Mouse (Mus musculus) hindbrain, embryonic 12.5 days (tissue): ENCODE data around the gene Cpa2. TPM values are rescaled to one million over a fixed set of nuclear protein-coding genes. Genes with fewer than 3 reads are reported as not detected.
A peak's percentile ranks its signal among the peaks of the same experiment; 100 is the strongest.

Experiments used
- ATAC-seq: fragments of 200-750 bp; cut with Nextera tagmentation; 2 replicates; pipeline ENCODE4 v1.8.0; 2017; ENCODE audit warnings: moderate TSS enrichment; ENCODE audit not compliant: low FRiP score
- H3K27ac ChIP-seq: fragments of 300-500 bp; sonication (generic); 2 replicates; pipeline ENCODE4 v1.5.1; 2016; ENCODE audit warnings: mild to moderate bottlenecking
- H3K27me3 ChIP-seq: fragments of 300-500 bp; sonication (generic); 2 replicates; pipeline ENCODE4 v1.6.1; 2016; ENCODE audit warnings: mild to moderate bottlenecking
- H3K36me3 ChIP-seq: fragments of 300-500 bp; sonication (generic); 2 replicates; pipeline ENCODE4 v1.6.1; 2016; ENCODE audit warnings: mild to moderate bottlenecking
- H3K4me1 ChIP-seq: fragments of 300-500 bp; sonication (generic); 2 replicates; pipeline ENCODE4 v1.6.1; 2016
- H3K4me2 ChIP-seq: fragments of 300-500 bp; sonication (generic); replicated peaks from 2 replicates; pipeline ENCODE4 v1.6.1; 2016; ENCODE audit warnings: mild to moderate bottlenecking
- H3K4me3 ChIP-seq: fragments of 300-500 bp; sonication (generic); 2 replicates; pipeline ENCODE4 v1.5.1; 2016; ENCODE audit warnings: mild to moderate bottlenecking
- H3K9ac ChIP-seq: fragments of 300-500 bp; sonication (generic); 2 replicates; pipeline ENCODE4 v1.6.1; 2016; ENCODE audit warnings: mild to moderate bottlenecking, moderate library complexity
- H3K9me3 ChIP-seq: fragments of 300-500 bp; sonication (generic); replicated peaks from 2 replicates; pipeline ENCODE4 v1.6.1; 2016; ENCODE audit warnings: mild to moderate bottlenecking
- WGBS: fragments of 180-500 bp; shearing (Covaris S2); methylation state at CpG from one replicate; pipeline ENCODE4 v1.1.7; 2016; 5-methylcytosine and 5-hydroxymethylcytosine counted together
- polyA plus RNA-seq: library from polyadenylated mRNA; unstranded; fragments of >200 nt; fragmentation: Nextera tagmentation; extraction: Ambion mirVana; gene quantifications from 2 replicates; pipeline ENCODE4 v1.2.1, GENCODE M21; 2016

Gene Cpa2
- polyA plus RNA-seq = 4.0 and 6.3 TPM in 2 replicates

GRCm38 (mm10) chr6:30541009-30541799 lies at the start of gene Cpa2:
Gene Cpa2, plus strand, starts transcription at chr6:30541582.
- H3K9ac ChIP-seq = no peak within 1 kb of the TSS
- no peaks in the 10 kb centered on the region for H3K36me3 ChIP-seq
- peaks cover 15% of the 10 kb centered on the region for H3K4me1 ChIP-seq
- ATAC-seq = no peak
- 67% methylated on average over 11 of the region's 11 CpGs for WGBS
- no peak within 1 kb of the TSS for H3K4me3 ChIP-seq
- H3K27me3 ChIP-seq = no peaks in the 10 kb centered on the region
- H3K4me2 ChIP-seq = no peak within 1 kb of the TSS
- no peak within 1 kb of the TSS for H3K27ac ChIP-seq
- H3K9me3 ChIP-seq = no peaks in the 10 kb centered on the region

GRCm38 (mm10) chr6:30499049-30499448 lies 42.3 kb upstream of the Cpa2 start:
- no peaks in the 10 kb centered on the region for H3K9me3 ChIP-seq
- peaks cover 53% of the 10 kb centered on the region for H3K36me3 ChIP-seq
- no peak overlapping the region for H3K9ac ChIP-seq
- 93% methylated on average over 3 of the region's 3 CpGs for WGBS
- ATAC-seq = no peak
- no peak overlapping the region for H3K4me3 ChIP-seq
- H3K27me3 ChIP-seq = no peaks in the 10 kb centered on the region
- no peak overlapping the region for H3K4me2 ChIP-seq
- H3K4me1 ChIP-seq = no peaks in the 10 kb centered on the region
- no peak overlapping the region for H3K27ac ChIP-seq

GRCm38 (mm10) chr6:30508824-30509223 lies 32.6 kb upstream of the Cpa2 start:
- Histone ChIP-seq H3K9me3 (no peaks in the 10 kb centered on the region), H3K27ac (peak overlapping the region; percentile 96), H3K4me3 (peak overlapping the region; percentile 56), H3K36me3 (peaks cover 17% of the 10 kb centered on the region), H3K27me3 (no peaks in the 10 kb centered on the region), H3K4me1 (peaks cover 6% of the 10 kb centered on the region), H3K9ac (peak overlapping the region; percentile 68), H3K4me2 (peak overlapping the region; percentile 75)
- 5% methylated on average over 2 of the region's 2 CpGs for WGBS
- no peak for ATAC-seq

GRCm38 (mm10) chr6:30509265-30510239 lies 31.8 kb upstream of the Cpa2 start, which contains the start of the genes Tmem209 and Ssmem1:
Gene Tmem209, minus strand, starts transcription at chr6:30509783.
Gene Ssmem1, plus strand, starts transcription at chr6:30509849.
- Histone ChIP-seq H3K9me3 (no peaks in the 10 kb centered on the region), H3K36me3 (peaks cover 12% of the 10 kb centered on the region; the same call in 1 of the 2 replicates), H3K9ac (peak within 1 kb of the TSS; percentile 68), H3K4me1 (peaks cover 6% of the 10 kb centered on the region), H3K4me3 (peak within 1 kb of the TSS; percentile 56), H3K27me3 (no peaks in the 10 kb centered on the region), H3K27ac (peak within 1 kb of the TSS; percentile 96), H3K4me2 (peak within 1 kb of the TSS; percentile 75)
- ATAC-seq = peak; percentile 97
- under 1% methylated on average over 37 of the region's 37 CpGs for WGBS

GRCm38 (mm10) chr6:30510291-30510690 lies 31.1 kb upstream of the Cpa2 start:
- H3K4me1 ChIP-seq = peaks cover 6% of the 10 kb centered on the region
- ATAC-seq = peak; percentile 33
- WGBS = 59% methylated on average over 5 of the region's 5 CpGs

DNA sequence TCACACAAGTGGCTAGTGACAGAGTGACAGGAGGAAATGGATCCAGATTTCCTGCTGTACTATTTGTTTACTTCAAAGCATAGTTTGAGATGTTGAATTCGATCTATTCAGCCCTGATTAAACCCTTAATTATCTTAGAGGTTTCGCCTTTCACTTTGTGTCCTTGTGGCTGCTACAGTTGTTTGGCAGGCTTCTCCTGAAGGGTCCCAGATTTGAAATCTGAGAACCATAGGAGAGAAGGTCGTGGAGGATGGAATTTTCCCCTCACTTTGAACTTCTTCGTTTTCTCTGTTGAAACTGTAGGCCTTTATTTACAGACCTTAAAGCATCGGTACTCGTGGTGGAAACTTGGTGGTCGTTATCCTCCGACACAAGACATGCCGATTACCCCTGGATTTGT lies 27.1 kb upstream of the Cpa2 start:
- 0 out of 2 replicates have a peak overlapping the region, but pooled peaks have one; percentile 36 for H3K27ac ChIP-seq
- peaks cover 6% of the 10 kb centered on the region for H3K4me1 ChIP-seq
- 32% methylated on average over 9 of the region's 9 CpGs for WGBS
- no peaks in the 10 kb centered on the region for H3K9me3 ChIP-seq
- H3K4me2 ChIP-seq = no peak overlapping the region
- H3K4me3 ChIP-seq = no peak overlapping the region
- H3K27me3 ChIP-seq = no peaks in the 10 kb centered on the region
- H3K9ac ChIP-seq = no peak overlapping the region
- no peaks in the 10 kb centered on the region for H3K36me3 ChIP-seq
- ATAC-seq = no peak

More at GRCm38 (mm10) chr6:30510291-30510690, 31.1 kb upstream of the Cpa2 start:
- Histone ChIP-seq H3K27me3 (no peaks in the 10 kb centered on the region), H3K36me3 (peaks cover 6% of the 10 kb centered on the region; the same call in 1 of the 2 replicates), H3K9me3 (no peaks in the 10 kb centered on the region), H3K9ac (peak overlapping the region; percentile 68; the same call in 1 of the 2 replicates), H3K4me2 (peak overlapping the region; percentile 75), H3K4me3 (peak overlapping the region; percentile 56; the same call in 1 of the 2 replicates), H3K27ac (peak overlapping the region; percentile 96)

DNA sequence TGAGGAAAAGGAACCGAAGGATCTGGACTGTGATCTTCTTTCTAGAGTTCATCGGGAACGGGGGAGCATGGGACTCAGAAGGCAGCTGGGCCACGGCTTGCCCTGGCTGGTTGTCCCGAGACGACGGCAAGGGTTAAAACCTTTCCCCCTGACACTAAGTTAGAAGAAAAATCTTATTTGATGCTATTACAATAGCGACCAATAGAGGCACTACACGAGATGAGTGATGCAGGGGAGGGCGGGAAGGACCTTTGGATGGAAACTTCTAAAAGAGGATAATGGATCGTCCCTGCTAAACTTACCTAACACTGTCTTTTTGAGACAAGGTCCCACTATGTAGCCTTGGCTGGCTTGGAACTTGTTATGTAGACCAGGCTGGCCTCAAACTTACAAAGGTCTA lies 21.0 kb upstream of the Cpa2 start:
- Histone ChIP-seq H3K4me3 (no peak overlapping the region), H3K9ac (no peak overlapping the region), H3K9me3 (no peaks in the 10 kb centered on the region), H3K4me2 (no peak overlapping the region), H3K36me3 (no peaks in the 10 kb centered on the region), H3K4me1 (peaks cover 5% of the 10 kb centered on the region), H3K27ac (no peak overlapping the region), H3K27me3 (no peaks in the 10 kb centered on the region)
- no peak for ATAC-seq
- 64% methylated on average over 11 of the region's 11 CpGs for WGBS

GRCm38 (mm10) chr6:30525456-30526332 lies 15.7 kb upstream of the Cpa2 start:
- Histone ChIP-seq H3K9me3 (no peaks in the 10 kb centered on the region), H3K4me1 (peaks cover 29% of the 10 kb centered on the region), H3K4me2 (no peak overlapping the region), H3K4me3 (no peak overlapping the region), H3K9ac (no peak overlapping the region), H3K27me3 (no peaks in the 10 kb centered on the region), H3K36me3 (no peaks in the 10 kb centered on the region), H3K27ac (peak overlapping the region; percentile 89)
- no peak for ATAC-seq
- WGBS = 49% methylated on average over 7 of the region's 7 CpGs

GRCm38 (mm10) chr6:30526586-30527515 lies 14.5 kb upstream of the Cpa2 start:
- Histone ChIP-seq H3K4me2 (peak overlapping the region; percentile 31), H3K27me3 (no peaks in the 10 kb centered on the region), H3K9ac (peak overlapping the region; percentile 42; the same call in 1 of the 2 replicates), H3K36me3 (no peaks in the 10 kb centered on the region), H3K4me3 (peak overlapping the region; percentile 4; the same call in 1 of the 2 replicates), H3K27ac (peak overlapping the region; percentile 89), H3K4me1 (peaks cover 29% of the 10 kb centered on the region), H3K9me3 (no peaks in the 10 kb centered on the region)
- peak; percentile 78 for ATAC-seq
- 10% methylated on average over 19 of the region's 19 CpGs for WGBS

- H3K4me3 ChIP-seq = no peak overlapping the region
- H3K27ac ChIP-seq = no peak overlapping the region
- peaks cover 29% of the 10 kb centered on the region for H3K4me1 ChIP-seq
- H3K9me3 ChIP-seq = no peaks in the 10 kb centered on the region
- no peak overlapping the region for H3K9ac ChIP-seq
- H3K4me2 ChIP-seq = no peak overlapping the region
- H3K27me3 ChIP-seq = no peaks in the 10 kb centered on the region
- ATAC-seq = no peak
- H3K36me3 ChIP-seq = no peaks in the 10 kb centered on the region
- WGBS = 75% methylated on average over 6 of the region's 6 CpGs
Observed at GRCm38 (mm10) chr6:30528800-30529199, 12.6 kb upstream of the Cpa2 start.
